Mouse (Mus musculus): ENCODE results near the gene Ube2c. TPM values are rescaled to one million over a fixed set of nuclear protein-coding genes. Genes with fewer than 3 reads are reported as not detected.
A peak's percentile ranks its signal among the peaks of the same experiment; 100 is the strongest.
"Not testable (repeated sequence)": the region's sequence is repeated elsewhere in the genome, so short reads cannot be mapped to it uniquely, and the experiment has no call there.

Ube2c gene
- polyA plus RNA-seq, 1 experiment from 2014 or later, result 488 TPM

- peaks cover 44% of the 10 kb centered on the region for H3K36me3 ChIP-seq
Measured at GRCm38 (mm10) chr2:164791841-164792261, 22.2 kb downstream of the Ube2c start.

GRCm38 (mm10) chr2:164792400-164793190, 22.9 kb downstream of the Ube2c start:
- ATAC-seq (ENCODE audit: insufficient number of reproducible peaks, insufficient read depth, low FRiP score, low TSS enrichment), result no peak
- Histone ChIP-seq H3K27me3 (no peaks in the 10 kb centered on the region), H3K4me1 (no peaks in the 10 kb centered on the region), H3K4me2 (replicated peaks) (no peak overlapping the region), H3K27ac (no peak overlapping the region), H3K36me3 (peaks cover 44% of the 10 kb centered on the region), H3K4me3 (no peak overlapping the region), H3K9ac (no peak overlapping the region), H3K9me3 (no peaks in the 10 kb centered on the region)
- 89% methylated on average over 12 of the region's 12 CpGs for WGBS

More at GRCm38 (mm10) chr2:164791841-164792261, 22.2 kb downstream of the Ube2c start:
- 95% methylated on average over 18 of the region's 18 CpGs for WGBS
- Histone ChIP-seq H3K9me3 (no peaks in the 10 kb centered on the region), H3K27ac (no peak overlapping the region), H3K4me2 (replicated peaks) (no peak overlapping the region), H3K27me3 (no peaks in the 10 kb centered on the region), H3K4me3 (no peak overlapping the region), H3K4me1 (peaks cover 4% of the 10 kb centered on the region; the same call in 1 of the 2 replicates), H3K9ac (no peak overlapping the region)
- no peak for ATAC-seq (ENCODE audit: insufficient number of reproducible peaks, insufficient read depth, low FRiP score, low TSS enrichment)

GRCm38 (mm10) chr2:164793236-164793635, 23.5 kb downstream of the Ube2c start:
- Histone ChIP-seq H3K4me2 (replicated peaks) (no peak overlapping the region), H3K9ac (no peak overlapping the region), H3K27ac (no peak overlapping the region), H3K36me3 (peaks cover 49% of the 10 kb centered on the region), H3K9me3 (no peaks in the 10 kb centered on the region), H3K4me1 (no peaks in the 10 kb centered on the region), H3K4me3 (no peak overlapping the region), H3K27me3 (no peaks in the 10 kb centered on the region)
- 89% methylated on average over 3 of the region's 3 CpGs for WGBS
- ATAC-seq (ENCODE audit: insufficient number of reproducible peaks, insufficient read depth, low FRiP score, low TSS enrichment), result no peak

- Histone ChIP-seq H3K4me1 (no peaks in the 10 kb centered on the region), H3K4me3 (no peak overlapping the region), H3K36me3 (peaks cover 50% of the 10 kb centered on the region), H3K4me2 (replicated peaks) (no peak overlapping the region), H3K9me3 (no peaks in the 10 kb centered on the region), H3K27ac (no peak overlapping the region), H3K9ac (no peak overlapping the region), H3K27me3 (no peaks in the 10 kb centered on the region)
- ATAC-seq (ENCODE audit: insufficient number of reproducible peaks, insufficient read depth, low FRiP score, low TSS enrichment), result no peak
- 94% methylated on average over 2 of the region's 2 CpGs for WGBS
Measured at GRCm38 (mm10) chr2:164793772-164794171, 24.1 kb downstream of the Ube2c start.

GRCm38 (mm10) chr2:164794293-164794692, 24.6 kb downstream of the Ube2c start:
- Histone ChIP-seq H3K27me3 (no peaks in the 10 kb centered on the region), H3K36me3 (peaks cover 53% of the 10 kb centered on the region), H3K4me3 (no peak overlapping the region), H3K9ac (no peak overlapping the region), H3K4me1 (no peaks in the 10 kb centered on the region), H3K4me2 (replicated peaks) (no peak overlapping the region), H3K27ac (no peak overlapping the region), H3K9me3 (no peaks in the 10 kb centered on the region)
- ATAC-seq (ENCODE audit: insufficient number of reproducible peaks, insufficient read depth, low FRiP score, low TSS enrichment), result no peak
- WGBS, result 31% methylated on average over 5 of the region's 5 CpGs

- ATAC-seq (ENCODE audit: insufficient number of reproducible peaks, insufficient read depth, low FRiP score, low TSS enrichment), result no peak
- H3K27me3 ChIP-seq, result no peaks in the 10 kb centered on the region
- no peaks in the 10 kb centered on the region for H3K9me3 ChIP-seq
- no peak overlapping the region for H3K4me3 ChIP-seq
- no peak overlapping the region for H3K27ac ChIP-seq
- no peaks in the 10 kb centered on the region for H3K4me1 ChIP-seq
- H3K36me3 ChIP-seq, result peaks cover 60% of the 10 kb centered on the region
- H3K4me2 ChIP-seq (replicated peaks), result no peak overlapping the region
- H3K9ac ChIP-seq, result no peak overlapping the region
- 80% methylated on average over 4 of the region's 4 CpGs for WGBS
Measured at GRCm38 (mm10) chr2:164795868-164796267, 26.2 kb downstream of the Ube2c start.

GRCm38 (mm10) chr2:164798554-164798953, 28.9 kb downstream of the Ube2c start:
- not testable (repeated sequence) for H3K4me1 ChIP-seq; ATAC-seq (ENCODE audit: insufficient number of reproducible peaks, insufficient read depth, low FRiP score, low TSS enrichment); H3K9ac ChIP-seq; H3K4me2 ChIP-seq (replicated peaks); H3K4me3 ChIP-seq; H3K9me3 ChIP-seq; H3K27me3 ChIP-seq; H3K27ac ChIP-seq
- WGBS, result 86% methylated on average over 6 of the region's 6 CpGs
- peaks cover 54% of the 10 kb centered on the region for H3K36me3 ChIP-seq

- no peak for ATAC-seq (ENCODE audit: insufficient number of reproducible peaks, insufficient read depth, low FRiP score, low TSS enrichment)
- peaks cover 44% of the 10 kb centered on the region for H3K36me3 ChIP-seq
- H3K27me3 ChIP-seq, result no peaks in the 10 kb centered on the region
- H3K4me3 ChIP-seq, result no peak overlapping the region
- H3K9ac ChIP-seq, result no peak overlapping the region
- no peaks in the 10 kb centered on the region for H3K9me3 ChIP-seq
- 87% methylated on average over 13 of the region's 13 CpGs for WGBS
- H3K4me1 ChIP-seq, result peaks cover 9% of the 10 kb centered on the region; the same call in 1 of the 2 replicates
- H3K4me2 ChIP-seq (replicated peaks), result no peak overlapping the region
- no peak overlapping the region for H3K27ac ChIP-seq
Measured at GRCm38 (mm10) chr2:164800252-164801004, 30.7 kb downstream of the Ube2c start.

- H3K27ac ChIP-seq, result no peak overlapping the region; the same call in 1 of the 2 replicates
- H3K4me1 ChIP-seq, result peaks cover 13% of the 10 kb centered on the region; the same call in 1 of the 2 replicates
- H3K4me2 ChIP-seq (replicated peaks), result peak overlapping the region; percentile 76
- ATAC-seq (ENCODE audit: insufficient number of reproducible peaks, insufficient read depth, low FRiP score, low TSS enrichment), result no peak
- peak overlapping the region; percentile 76; the same call in 1 of the 2 replicates for H3K9ac ChIP-seq
- H3K27me3 ChIP-seq, result no peaks in the 10 kb centered on the region
- 90% methylated on average over 16 of the region's 16 CpGs for WGBS
- peaks cover 29% of the 10 kb centered on the region for H3K36me3 ChIP-seq
- H3K9me3 ChIP-seq, result no peaks in the 10 kb centered on the region
- H3K4me3 ChIP-seq, result peak overlapping the region; percentile 70
Measured at GRCm38 (mm10) chr2:164803201-164803920, 33.7 kb downstream of the Ube2c start.

- H3K9me3 ChIP-seq, result no peaks in the 10 kb centered on the region
- no peak for ATAC-seq (ENCODE audit: insufficient number of reproducible peaks, insufficient read depth, low FRiP score, low TSS enrichment)
Measured at GRCm38 (mm10) chr2:164803921-164804313, 34.2 kb downstream of the Ube2c start.

GRCm38 (mm10) chr2:164804533-164805331, 35.0 kb downstream of the Ube2c start, which contains the start of the genes Acot8 and Zswim3:
TSS of gene Acot8 (minus strand) at chr2:164804882.
TSS of gene Zswim3 (plus strand) at chr2:164805098.
- peak within 1 kb of the TSS; percentile 76 for H3K9ac ChIP-seq
- no peaks in the 10 kb centered on the region for H3K9me3 ChIP-seq
- peak; percentile 94 for ATAC-seq (ENCODE audit: insufficient number of reproducible peaks, insufficient read depth, low FRiP score, low TSS enrichment)
- H3K4me2 ChIP-seq (replicated peaks), result peak within 1 kb of the TSS; percentile 86
- H3K4me3 ChIP-seq, result peak within 1 kb of the TSS; percentile 70
- H3K27ac ChIP-seq, result peak within 1 kb of the TSS; percentile 78
- under 1% methylated on average over 47 of the region's 47 CpGs for WGBS
- no peaks in the 10 kb centered on the region for H3K27me3 ChIP-seq
- peaks cover 13% of the 10 kb centered on the region; the same call in 1 of the 2 replicates for H3K4me1 ChIP-seq
- peaks cover 25% of the 10 kb centered on the region for H3K36me3 ChIP-seq

More at GRCm38 (mm10) chr2:164803921-164804313, 34.2 kb downstream of the Ube2c start:
- H3K36me3 ChIP-seq, result peaks cover 30% of the 10 kb centered on the region
- H3K27ac ChIP-seq, result no peak overlapping the region; the same call in 1 of the 2 replicates
- 57% methylated on average over 1 of the region's 1 CpGs for WGBS
- peak overlapping the region; percentile 76 for H3K9ac ChIP-seq
- no peaks in the 10 kb centered on the region for H3K27me3 ChIP-seq
- peaks cover 13% of the 10 kb centered on the region; the same call in 1 of the 2 replicates for H3K4me1 ChIP-seq
- H3K4me2 ChIP-seq (replicated peaks), result peak overlapping the region; percentile 76
- H3K4me3 ChIP-seq, result peak overlapping the region; percentile 70
